Mouse (Mus musculus) layer of hippocampus, adult 18-20 months (tissue): ENCODE measurements at regions not wholly inside any gene's neighbourhood (a gene's known extent, or its start where the extent isn't known, plus 50 kb on each side); places are given as distances from the start of the nearest gene placed in this dataset.

Experiments
- DNase-seq, 2 experiments: peaks; one replicate each; pipeline ENCODE4 v3.0.0; 2022; ENCODE audit warnings: low spot score in 2 of 2

DNA sequence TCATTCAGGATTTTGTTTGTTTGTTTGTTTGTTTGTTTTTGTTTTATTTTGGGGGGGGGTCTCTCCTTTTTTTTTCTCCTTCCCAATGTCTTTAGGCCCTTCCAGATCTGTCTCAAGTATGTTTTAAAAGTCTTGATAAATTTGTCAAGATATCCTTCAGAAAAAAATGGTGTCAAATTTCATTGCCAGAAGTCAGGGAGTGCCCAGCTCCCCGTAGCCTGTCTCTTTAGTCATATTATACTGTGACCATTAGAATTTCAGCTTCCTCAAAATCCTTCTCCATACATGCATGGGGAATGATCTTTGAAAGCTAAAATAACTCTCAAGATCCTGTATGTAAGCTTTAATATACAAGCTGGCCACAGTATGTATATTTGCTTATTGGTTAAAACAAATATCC is 134.3 kb upstream of the Lpp start:
- no peak for DNase-seq

DNA sequence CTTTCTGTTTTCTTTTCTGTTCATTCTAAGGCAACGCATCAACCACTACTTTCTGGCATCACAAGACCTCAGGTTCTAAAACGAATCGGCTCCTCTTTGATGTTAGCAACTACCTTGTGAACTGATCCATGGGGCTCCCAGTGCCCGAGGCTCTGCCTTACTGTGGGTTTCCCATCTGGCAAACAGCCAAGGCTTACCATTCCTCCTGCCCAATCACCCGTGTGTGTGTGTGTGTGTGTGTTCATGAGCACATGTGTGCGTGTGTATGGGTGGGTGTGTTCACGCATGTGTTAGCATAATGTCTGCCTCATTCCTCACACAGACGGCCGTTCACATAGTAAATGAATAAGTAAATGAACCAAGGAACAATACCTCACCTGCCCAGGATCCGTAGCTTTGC is 138.3 kb upstream of the Lpp start:
- DNase-seq, result no peak

DNA sequence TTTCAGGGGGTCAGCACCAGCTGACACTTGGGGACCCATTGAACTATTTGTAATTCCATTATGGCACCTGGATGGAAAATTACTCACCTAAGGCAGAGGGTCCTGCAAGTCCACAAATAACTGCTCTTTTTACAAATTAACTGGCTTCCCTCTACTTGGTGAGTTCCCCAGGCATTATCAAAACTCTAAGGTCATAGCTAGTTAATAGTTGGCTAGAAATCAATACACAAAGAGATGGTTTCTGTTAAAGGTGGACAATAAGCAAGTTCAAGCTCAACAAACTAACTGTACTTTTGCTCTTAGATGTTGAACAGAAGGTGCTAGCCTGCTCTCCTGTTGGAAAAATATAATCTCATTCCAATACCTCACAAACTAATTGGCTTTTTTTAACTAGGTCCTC is 138.7 kb upstream of the Lpp start:
- no peak for DNase-seq

DNA sequence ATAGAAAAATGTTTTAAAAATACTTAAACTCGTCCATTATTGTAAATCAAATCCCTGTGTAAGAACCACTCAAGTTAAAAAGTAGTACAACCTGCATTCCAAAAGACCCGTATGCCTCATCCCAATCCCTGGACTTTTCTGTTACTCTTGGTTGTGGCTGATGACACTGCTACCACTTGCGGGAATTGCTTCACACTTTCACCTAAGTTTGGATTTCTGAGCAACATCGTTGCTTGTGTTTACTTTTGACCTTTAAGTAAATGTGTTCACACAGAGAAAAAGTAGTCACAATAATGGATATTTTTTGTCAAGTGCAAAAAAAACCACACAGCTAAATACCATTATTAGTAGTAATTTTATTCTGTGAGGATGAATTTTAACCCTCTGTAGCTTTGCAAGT is 139.2 kb upstream of the Lpp start:
- no peak for DNase-seq

DNA sequence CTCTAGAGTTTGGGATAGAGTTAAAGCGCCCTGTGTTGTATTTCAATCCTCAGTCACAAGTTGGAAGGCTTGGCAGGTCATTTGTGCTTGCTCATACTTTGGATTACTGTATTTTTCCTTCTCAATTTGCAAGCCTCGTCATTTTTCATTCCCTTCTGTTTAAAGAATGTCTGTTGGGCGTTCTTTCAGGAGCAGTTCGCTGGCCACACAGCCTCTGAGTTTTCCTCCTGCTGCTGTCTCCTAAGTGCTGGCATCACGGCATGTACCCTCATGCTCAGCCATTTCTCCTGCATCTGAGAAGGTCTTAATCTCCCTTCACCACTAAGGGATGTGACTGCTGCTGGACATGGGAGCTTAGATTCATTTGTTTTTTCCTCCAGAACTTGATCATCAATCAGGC is 146.0 kb upstream of the Lpp start:
- DNase-seq, result no peak

DNA sequence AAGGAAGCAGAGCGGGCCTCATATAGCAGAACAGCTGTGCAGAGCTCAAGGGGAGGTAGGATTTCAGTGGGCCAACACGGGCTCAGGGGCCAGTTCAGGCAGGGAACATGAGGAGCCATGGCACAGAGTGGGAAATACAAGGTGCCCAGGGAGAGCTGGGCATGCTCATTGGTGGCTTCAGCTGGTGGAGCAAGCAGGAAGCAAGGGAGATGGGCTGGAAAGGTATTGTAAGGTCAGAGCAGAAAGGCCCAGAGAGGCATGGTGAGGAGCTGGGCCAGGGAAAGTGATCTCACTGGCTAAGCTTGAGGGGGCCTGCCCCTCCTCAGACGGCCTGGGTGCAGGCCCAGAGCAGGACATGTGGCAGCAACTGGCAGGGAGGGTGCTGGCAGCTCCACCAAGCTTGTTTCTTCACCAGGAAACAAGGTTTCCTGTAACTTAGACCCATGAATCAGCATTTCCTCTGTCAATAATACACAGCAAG is 155.2 kb upstream of the Lpp start:
- peak in 1 of 2 experiments; percentile 13 for DNase-seq

DNA sequence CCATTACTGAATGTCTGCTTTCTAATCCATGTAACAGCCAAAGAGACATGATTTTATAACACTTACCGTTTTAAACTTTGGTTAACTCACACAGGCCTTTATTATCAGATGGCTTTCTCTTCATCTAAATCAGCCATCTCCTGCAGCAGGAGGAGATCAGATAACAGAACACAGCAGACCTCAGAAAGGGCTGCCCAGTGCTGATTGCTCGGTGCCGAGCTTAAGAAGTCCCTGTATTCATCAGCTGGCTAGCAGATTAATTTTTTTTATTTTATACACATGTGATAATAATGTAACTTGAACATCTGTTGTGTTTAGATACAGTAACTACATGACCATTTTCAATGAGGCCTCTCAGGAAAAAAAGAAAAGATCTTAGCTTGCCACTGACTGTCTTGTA is 155.9 kb upstream of the Lpp start:
- DNase-seq, result no peak

DNA sequence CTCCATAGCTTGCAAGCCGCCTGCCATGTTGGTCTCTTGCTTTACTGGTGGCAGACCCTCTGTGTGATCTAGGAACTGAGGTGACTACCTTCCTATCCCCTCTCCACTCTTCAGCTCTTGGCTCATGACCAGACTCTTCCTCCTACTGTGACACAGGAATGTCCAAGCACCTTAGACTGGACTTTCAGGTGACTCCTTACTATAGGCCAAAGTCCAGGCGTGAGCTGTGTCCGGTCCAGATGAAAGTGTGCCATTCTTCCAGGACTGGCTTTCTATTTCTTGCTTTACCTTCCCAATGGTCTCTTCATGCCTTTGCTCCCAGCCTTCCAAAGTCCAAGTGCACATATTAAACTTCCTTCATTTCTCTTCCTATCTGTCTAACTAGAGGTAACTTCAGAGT is 156.3 kb upstream of the Lpp start:
- DNase-seq, result no peak

DNA sequence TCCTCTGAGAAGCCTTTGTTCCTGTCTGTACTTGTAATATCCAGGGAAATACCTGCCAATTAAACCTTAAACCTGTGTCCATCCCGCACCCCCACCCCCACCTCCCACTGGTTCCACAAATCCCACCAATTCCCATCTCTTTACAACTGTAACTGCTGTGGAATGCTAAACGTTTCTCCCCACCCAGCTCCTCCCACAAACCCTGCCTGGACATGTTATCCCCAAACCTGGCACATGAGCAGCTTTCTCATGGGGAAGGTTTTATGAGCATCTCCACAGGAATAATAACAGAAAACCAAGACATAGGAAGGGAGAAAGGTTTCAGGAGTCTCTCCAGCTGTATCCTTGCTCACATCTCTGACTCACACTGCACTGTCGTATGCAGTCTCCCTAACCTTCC is 156.8 kb upstream of the Lpp start:
- no peak for DNase-seq

DNA sequence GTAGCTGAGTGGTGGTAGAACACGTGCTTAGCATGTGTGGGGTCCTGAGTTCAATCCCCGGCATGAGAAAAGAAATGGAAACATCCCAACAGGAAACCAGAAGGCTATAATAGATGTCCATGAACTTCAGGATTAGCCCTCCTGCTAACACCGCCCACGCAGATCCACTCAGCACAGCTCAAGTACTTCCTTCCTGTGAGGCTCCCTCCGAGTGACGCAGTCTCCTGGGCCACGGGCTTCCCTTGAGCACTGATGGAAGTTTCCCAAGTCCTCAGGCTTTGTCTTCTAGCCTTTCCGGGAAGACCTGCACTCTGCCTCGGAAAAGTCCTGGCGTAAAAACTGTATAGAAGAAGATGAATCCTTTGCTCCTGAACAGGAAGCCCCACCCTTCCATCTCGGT is 158.5 kb upstream of the Lpp start:
- DNase-seq, result no peak

DNA sequence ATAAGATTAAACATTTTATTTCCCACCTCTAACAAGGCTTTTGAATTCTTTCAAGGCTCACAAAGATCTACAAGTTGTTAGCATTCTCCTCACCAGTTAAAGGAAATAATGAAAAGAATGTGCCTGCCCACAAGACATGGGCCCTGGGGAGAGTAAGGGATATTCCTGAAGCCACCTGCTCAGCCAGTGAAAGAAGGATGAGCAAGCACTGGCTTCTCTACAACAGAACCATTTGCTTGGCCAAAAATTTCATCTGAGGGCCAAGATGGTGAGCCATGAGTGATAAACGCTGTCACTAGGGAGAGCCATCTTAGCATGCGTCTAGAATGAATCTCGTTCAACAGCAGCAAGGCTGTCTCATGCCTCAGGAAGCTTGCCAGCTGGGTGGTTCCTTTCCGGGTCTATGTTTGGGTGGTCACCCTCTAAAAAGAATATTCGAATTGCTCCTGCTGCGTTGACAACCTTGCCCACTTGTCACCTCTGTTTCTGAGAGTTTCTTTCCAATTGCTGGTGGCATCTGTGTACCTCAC is 161.2 kb upstream of the Lpp start:
- no peak for DNase-seq

DNA sequence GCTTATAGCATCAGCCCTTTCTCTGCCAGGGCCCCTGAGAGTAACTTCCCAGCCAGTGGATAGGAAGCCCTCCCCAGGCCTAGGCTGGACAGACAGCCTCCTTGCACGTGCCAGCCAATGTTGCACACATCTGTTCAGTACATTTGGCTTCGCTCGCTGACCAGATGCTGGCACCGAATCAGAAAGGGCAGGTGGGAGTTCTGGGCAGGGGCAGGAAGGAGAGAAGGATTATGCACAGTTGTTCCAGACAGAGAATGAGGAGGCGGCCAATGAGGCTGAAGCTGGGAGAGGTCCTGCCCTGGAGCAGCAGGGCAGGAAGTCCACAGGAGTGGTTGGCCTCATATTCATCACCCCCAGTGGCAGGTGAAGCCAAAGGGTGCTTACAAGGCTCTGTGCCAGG is 161.8 kb upstream of the Lpp start:
- no peak for DNase-seq

DNA sequence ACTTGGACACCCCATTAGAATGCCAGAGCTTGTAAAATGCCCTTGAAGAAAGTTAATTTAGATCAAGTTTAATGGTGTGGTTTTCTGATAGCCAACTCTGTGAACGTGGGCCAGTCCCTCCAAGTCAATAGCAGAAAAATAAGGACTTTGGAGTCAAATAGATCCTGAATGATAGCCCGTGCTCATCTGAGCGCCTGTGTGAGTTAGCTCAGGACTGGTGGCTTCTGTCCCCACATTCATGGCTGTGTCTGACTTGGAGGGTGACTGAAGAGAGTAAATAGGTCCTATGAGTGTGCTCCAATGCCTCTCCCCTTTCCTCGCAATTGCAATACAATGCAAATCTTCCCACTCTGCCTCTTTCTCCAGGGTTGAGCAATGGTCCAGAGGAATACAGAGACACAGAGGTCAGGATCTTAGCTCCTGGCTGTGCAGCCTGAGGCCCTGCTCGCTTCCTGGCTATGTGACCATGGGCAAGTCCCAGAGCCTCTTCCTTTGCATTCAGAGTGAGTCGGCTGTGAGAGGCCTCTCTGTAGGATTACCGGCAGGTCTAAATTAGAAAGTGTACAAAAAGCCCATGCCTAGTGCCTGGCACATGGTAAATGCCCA is 164.2 kb upstream of the Lpp start:
- DNase-seq, result no peak

DNA sequence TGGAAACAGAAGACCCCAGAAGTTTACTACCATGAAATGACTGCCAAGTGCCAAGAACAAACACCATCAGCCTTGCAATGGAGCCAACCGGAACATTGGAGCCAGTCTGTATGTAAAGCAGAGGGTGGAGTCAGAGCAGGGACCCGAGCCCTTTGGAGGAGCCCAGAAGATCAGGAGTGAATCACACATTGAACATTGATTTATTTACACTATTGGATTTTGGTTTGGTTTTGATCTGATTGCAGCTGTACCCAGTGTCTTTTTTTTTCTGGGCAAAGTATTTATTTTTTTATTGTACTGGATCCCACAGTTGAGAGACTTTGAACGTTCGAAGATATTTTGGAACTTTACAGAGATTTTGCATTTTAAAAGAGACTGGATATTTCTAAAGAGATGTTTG is 167.4 kb upstream of the Lpp start:
- no peak for DNase-seq

DNA sequence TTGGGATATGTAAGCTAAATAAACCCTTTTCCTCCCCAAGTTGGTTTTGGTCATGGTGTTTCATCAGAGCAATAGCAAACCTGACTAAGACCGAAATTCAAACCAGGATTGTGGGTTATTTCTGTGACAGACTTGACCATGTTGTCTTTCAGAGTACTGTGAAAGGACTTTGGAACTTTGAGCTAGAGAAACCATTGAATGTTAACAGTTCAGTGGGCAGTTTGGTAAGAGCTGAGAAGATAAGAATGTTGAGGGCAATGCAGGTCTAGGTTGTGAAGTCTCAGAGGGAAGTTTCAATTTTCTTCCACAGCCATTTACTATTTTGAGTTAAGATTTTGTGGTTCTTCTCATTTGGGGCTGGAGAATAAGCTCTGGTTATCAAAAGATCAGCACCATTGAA is 168.2 kb upstream of the Lpp start:
- no peak for DNase-seq

DNA sequence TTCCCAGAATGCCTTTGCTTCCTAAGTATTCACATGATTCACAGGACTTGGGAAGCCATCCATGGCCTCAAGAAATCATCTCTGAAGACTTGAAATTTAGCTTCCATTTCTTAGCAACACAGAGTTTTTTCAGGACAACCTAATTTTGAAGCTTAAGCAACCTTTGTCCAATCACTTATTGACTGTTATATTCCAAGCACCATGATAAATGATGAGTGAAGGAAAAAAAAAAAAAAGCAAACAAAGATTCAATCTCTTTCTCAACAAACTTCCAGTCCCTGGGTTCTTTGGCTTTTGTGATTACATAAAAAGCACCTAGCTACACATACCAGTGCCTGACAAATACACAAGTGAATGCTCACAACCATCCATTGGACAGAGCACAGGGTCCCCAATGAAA is 169.4 kb upstream of the Lpp start:
- DNase-seq, result no peak

DNA sequence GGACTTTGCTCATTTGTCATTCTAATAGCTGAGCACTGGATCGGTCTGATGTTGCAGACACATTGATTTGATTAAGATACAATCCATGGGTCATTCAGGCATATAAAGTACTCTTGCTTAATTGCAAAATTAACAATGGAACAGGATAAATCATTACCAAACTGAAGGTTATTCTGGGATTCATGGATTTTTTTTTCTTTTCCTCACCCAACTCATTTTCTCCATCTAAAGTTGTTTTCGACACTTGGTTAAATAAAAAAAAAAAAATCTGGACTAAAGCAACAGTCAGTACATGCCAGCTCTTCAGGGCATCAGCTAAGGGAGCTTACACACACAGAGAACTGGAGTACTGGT is 169.8 kb upstream of the Lpp start:
- no peak for DNase-seq

DNA sequence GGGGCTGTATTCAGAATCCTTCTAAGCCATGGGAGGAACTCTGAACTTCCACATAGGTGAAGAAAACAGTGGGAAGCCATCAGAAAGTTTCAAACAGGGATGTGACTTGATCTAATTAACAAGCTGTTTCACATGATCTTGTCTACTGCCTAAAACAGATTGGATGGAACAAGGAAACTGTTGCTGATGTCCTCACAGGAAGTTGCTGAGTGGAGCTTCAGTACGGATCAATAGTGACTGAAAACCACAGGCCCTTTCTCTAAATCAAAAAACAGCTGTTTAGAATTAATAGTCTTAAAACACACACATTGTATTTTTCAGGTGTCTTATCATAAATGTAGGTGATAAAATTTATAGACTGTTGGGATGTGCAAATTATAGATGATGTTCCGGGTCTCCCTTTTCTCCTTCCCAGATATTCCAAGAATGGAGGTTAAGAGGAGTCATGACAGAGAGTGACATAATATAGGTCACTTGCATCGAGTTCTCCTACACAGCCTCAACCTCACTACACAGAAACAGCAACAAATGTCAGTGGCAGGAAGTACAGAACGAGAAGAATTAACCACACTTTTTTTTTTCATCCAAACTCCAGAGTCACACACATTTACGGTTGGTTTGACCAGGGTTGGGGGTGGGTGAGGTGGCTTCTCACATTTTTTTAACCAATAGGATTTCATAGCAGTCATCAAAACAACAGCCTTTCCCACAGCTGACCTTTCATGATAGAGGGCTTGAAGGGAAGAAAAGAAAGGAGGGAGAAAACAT is 170.4 kb upstream of the Lpp start:
- no peak for DNase-seq

DNA sequence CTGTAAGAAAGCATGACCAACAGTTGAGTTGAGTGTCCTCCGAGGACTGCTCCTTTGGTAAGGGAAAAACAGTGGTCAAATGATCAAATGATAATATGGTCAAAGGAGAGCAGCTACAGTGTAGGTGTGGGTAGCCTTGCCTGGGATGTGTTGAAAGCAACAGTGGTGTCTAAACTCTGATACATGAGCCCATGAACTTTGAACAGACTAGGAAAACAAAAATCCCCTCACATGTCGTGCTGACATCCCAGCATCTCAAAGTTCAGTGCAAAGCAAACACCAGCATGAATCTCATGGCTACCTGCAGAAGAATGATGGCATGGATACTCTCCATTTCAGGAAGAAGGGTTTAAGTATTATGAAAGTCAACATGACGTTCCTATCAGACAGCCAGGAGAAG is 171.3 kb upstream of the Lpp start:
- DNase-seq, result no peak

DNA sequence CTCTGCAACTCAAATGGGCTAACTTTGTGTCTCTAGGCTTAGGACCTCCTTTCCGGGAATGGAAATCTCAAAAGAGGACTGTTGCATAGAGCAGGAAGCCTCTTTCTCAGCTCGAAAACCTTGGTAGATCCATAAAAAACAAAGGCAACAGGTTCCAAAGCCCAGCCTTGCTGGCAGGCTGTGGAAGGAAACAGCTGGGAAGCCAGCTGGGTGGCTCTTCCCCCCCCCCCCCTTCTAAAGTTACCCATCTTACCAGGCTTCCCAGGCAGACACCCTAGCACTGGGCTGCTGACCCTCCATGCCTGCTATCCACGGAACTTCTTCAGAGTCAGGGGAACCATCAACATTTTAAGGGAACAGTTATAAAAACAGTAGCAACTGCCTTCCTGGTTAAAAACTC is 172.7 kb upstream of the Lpp start:
- DNase-seq, result no peak

DNA sequence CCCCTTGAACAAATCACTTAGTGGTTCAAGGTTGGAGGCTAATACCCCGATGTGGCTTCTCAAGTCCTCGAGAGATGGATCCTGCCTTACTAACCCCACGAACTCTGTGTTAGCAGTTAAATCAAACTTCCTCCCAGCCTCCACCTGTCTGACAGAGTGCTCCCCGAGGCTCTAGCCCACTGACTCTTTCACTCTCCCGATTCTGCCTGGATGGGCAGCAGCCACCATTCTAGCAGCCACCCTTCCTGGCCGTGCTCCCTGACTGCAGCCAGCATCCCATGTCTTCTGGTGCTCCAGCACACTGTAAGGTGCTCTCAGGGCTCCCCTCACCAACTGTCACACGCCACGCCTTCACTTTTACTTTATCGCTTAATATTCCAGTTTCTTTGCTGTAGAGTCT is 173.6 kb upstream of the Lpp start:
- no peak for DNase-seq

DNA sequence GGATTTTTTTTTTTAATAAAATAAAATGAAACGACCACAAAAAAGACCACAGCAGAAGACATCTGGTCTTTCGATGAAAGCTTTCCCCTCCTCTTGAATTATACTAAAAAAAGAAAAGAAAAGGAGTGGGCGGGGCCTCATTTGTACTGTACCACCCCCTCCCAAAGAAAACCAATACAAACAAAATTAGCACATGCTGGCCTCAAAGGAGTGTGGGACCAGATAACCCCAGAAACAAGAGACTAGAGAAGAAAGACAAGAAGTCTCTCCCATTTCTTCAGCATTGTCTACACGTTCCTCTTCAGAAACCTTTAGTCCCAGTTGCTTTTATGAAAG is 174.5 kb upstream of the Lpp start:
- DNase-seq, result no peak

DNA sequence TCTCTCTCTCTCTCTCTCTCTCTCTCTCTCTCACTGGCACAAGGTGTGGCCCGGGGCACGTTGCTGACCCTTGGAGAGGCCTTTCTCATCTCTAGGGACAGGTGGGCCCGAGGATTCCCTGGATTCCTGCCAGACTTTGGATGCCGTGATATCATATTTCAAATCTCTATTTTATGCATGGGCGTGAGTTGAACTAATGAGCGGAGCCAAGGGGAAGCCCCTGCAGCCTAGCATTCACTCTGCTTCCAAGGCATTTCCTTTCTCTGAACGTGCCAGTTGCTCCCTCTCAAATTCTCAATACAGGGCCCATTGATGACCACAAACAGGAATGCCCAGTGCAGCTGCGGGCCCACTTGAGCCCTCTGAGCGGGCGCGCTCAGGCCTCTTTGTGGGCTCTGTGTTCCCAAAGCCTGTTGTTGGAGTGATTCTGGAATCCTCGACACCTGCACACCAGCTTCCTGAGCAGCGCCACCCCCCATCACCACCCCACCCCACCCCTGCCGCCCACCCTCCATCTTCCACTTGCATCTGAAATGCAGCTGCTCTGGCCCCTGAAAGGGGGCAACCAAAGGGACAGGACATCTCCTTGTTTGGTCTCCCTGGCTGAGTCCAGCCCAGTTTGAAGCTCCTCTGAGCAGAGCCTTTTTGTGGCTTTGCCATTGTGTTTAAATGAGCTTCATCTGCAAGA is 175.0 kb upstream of the Lpp start:
- DNase-seq, result no peak
